Mouse (Mus musculus): Measurements from ENCODE around the gene Apol10a. TPM values are rescaled to one million over a fixed set of nuclear protein-coding genes. Genes with fewer than 3 reads are reported as not detected.
"Not testable (repeated sequence)": the region's sequence is repeated elsewhere in the genome, so short reads cannot be mapped to it uniquely, and the experiment has no call there.

Apol10a gene
- total RNA-seq (2014; fragmentation: Nextera tagmentation) (not detected in 2 replicates), total RNA-seq (2017) (not detected in 2 replicates)

DNA sequence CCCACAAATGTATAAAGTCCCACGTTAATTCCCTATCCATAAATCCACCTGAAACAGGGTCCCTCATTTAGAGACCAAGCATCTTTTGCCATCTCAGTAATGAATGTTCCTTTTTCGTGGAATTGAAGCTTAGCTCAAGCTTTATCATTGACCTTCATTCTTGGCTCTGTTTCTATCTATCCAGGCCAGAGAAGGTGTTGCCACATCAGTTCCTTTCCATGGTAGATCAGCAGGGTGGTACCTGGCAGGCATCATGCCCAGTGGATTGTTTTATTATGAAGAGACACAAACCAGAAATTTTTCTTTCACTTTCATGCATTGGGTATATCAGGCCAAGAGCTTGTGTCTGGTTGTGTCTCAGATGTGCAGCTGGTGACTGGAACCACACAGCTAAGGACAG lies at the start of gene Apol10a:
Apol10a (plus strand) TSS at position 355 of the 400 bp plus-strand sequence.
- not testable (repeated sequence) for ATAC-seq (replicated peaks; ENCODE audit: low FRiP score, low TSS enrichment, poor library complexity, severe bottlenecking)

DNA sequence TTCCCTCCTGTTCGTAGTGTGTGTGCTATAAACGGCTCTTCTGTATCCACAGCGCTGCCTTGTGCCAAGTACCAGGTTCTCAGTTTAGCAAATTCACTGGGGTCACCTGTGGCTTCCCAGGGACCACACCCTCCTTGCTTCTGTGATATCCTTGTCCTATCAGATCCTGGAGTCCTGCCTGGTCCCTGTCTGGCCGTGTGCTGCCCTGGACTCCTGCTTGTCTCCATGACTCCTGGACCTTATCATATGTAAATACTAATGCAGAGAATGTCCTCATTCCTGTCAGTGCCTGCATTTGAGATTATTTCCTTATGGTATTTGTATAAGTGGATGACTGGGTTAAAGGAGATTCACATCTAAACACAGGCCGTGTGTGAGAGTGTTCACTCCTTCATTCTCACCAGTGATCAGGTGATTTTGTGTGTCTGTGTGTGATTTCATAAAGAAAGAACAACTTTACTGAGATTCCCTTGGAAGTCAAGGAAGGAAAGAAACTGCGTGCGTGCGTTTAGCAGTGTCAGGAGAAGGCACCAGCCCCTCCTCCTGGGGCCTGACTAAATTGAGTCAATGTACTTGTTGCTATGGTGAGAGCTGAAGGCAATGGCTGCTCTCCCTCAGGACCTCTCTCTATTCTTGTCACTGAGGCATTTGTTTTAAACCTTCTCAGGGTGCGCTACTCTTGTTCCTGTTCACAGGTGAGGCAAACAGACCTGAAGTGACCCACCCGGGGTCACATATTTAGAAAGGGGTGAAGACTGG lies 48.0 kb upstream of the Apol10a start:
- not testable (repeated sequence) for ATAC-seq (replicated peaks; ENCODE audit: low FRiP score, low TSS enrichment, poor library complexity, severe bottlenecking)

DNA sequence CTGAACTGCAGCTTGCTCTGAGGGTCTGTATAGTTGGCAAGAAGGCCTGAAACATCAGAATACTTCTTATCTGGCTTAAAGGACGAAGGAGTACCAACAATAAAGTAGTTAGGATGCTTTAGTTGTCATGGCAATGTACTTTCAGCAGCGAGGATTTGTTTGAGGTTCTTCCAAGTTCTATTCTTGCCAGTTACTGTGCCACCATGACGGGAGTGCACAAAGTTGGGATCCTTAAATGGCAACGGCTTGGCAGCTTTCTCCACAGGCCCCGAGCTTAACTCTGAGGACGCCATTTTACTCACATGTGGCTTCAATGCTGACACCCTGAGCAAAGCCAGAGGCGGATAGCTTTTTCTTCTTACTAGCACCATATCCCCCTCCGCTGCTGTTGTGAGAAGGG lies 32.1 kb upstream of the Apol10a start:
- ATAC-seq (replicated peaks; ENCODE audit: low FRiP score, low TSS enrichment, poor library complexity, severe bottlenecking), result not testable (repeated sequence)

DNA sequence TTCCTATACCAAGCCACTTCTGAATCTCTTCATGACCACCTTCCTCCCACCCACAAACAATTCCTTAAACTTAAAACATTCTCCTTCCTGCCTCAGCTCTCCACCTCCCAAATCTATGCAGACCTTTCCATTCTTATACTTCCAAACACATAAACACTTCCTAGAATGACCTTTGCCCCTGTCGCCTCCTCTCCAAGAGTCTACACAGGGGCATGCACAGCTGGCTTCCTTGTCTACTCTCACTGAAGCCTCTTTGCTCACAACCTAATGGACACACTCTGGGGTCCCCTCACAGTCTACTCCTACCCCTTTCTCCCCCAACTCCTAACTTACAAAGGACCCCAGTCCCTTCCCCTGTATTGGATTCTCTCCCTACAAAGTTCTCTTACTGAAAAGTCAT lies 31.2 kb upstream of the Apol10a start:
- ATAC-seq (replicated peaks; ENCODE audit: low FRiP score, low TSS enrichment, poor library complexity, severe bottlenecking), result not testable (repeated sequence)

DNA sequence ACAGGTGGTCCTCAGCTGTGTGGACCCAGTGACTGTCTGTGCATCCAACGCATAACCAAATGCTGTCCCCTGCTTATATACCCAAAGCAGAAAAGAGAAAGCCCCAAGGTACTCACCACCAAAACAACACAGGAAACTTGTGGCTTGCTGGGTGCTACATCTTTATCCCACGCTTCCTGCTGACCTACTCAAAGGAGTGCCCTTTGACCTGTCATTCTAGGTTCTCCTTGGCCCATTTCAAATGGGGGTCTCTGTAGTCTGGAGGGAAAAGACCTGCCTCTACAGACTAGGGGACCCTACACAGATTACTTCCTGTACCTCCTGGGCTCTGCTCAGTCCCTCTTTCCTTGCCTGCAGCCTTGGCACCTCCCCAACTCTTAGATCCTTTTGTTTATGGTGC lies 29.5 kb upstream of the Apol10a start, which contains the start of gene Apol7b:
Apol7b (minus strand) TSS at position 101 of the 400 bp plus-strand sequence.
- not testable (repeated sequence) for ATAC-seq (replicated peaks; ENCODE audit: low FRiP score, low TSS enrichment, poor library complexity, severe bottlenecking)

DNA sequence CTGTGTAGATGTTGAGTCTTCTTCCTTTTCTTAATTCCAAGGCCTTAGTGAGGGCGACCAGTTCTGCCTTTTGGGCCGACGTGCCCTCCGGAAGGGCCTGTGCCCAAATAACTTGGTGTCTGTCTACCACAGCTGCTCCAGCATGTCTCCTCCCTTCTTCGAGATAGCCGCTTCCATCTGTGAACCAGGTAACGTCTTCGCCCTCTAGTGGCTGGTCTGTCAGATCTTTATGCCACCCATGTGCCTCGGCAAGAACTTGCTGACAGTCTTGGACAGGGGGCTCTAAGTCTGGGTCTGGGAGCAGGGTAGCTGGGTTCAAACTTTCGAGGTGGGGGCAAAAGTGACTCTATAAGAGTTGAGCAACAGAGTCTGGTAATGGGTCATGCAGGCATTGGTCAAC lies 26.9 kb upstream of the Apol10a start:
- not testable (repeated sequence) for ATAC-seq (replicated peaks; ENCODE audit: low FRiP score, low TSS enrichment, poor library complexity, severe bottlenecking)

DNA sequence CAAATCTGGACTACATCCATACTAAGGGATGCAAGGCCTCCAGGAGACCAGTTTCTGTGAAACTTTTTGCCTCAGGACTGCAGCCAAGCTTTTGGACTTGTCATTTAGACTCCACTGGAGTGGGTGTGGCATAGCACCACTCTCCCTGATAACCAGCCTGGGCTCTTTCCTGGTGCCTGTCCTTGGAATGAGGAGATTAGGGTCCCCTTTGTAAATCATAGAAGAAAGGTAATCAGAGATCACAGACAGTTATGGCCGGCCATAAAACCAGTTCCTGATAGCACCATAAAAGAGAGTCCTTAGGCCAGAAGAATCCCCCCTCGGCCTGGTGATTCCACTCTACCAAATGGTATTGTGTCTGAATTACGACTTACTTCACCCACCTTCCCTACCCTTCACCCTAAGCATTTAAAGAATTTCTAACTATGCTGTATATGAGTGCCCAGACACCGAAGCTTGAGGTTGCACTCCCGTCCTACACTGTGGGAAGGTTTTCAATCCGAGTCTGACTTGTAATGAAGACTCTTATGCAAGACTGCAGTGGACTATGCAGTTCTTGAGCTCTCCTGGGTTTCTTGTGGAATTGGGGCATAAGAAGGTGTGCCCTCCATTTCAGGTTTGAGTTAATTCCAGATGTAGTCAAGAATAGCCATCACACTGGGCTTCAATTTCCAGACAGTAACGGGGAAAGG lies 2.0 kb upstream of the Apol10a start:
- not testable (repeated sequence) for ATAC-seq (replicated peaks; ENCODE audit: low FRiP score, low TSS enrichment, poor library complexity, severe bottlenecking)

DNA sequence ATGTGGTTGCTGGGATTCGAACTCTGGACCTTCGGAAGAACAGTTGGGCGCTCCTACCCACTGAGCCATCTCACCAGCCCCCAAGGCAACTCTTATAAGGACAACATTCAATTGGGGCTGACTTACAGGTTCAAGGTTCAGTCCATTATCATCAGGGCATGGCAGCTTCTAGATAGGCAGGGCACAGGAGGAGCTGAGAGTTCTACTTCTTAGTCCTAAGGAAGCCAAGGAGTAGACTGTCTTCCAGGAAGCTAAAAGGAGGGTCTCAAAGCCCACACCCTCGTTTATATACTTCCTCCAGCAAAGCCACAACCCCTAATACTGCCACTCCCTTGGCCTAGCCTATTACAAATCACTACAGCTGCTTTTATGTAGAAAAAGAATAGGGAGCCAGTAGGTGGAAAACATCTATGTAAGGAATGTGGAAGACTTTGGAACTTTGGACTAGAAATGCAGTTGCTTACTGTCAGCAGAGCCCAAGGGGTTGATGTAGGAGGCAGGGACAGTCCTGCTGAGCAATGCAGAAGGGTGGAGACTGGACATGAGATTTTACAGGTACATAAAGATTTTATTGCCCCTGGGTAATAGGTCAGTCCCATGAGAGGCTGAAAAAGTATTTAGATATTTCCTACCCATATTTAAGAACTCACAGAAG lies 5.4 kb downstream of the Apol10a start:
- no peak for ATAC-seq (replicated peaks; ENCODE audit: low FRiP score, low TSS enrichment, poor library complexity, severe bottlenecking)

DNA sequence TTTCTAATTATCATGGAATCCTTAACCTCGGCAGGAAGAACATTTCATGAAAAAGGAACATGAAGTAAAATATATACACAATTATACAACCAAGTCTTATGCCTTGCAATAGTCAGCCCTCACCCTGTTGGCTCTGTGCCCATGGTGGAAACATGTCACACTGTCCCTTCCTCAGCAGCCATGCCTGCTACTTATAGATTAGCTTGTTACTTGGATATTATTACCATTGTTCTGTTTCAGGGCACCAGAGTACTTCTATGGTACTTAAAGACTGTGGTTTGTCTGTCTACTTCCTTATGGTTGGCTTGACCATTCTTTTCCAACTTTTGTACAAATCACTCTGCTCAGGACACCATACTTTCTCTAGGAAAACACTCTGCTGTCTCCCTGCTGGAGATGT lies 16.3 kb downstream of the Apol10a start:
- ATAC-seq (replicated peaks; ENCODE audit: low FRiP score, low TSS enrichment, poor library complexity, severe bottlenecking), result not testable (repeated sequence)

DNA sequence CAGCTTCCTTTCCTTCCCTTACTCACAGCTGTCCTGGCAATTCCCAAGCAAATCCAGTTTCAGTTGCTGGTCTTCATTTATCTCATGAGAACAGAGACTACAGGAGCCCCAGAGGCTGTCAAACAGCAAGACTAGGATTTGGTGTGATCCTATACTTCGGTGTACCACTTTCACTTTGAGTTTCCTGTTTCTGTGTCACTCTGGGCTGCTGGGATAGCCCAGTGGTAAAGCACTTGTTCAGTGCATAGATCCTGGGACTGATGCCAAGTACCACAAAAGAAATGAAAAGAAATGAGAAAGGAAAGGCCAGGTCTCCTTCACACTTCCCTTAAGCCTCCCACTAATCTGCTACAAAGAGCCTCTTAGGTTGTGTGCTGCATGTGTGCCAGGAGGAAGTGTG lies 17.8 kb downstream of the Apol10a start:
- ATAC-seq (replicated peaks; ENCODE audit: low FRiP score, low TSS enrichment, poor library complexity, severe bottlenecking), result not testable (repeated sequence)

DNA sequence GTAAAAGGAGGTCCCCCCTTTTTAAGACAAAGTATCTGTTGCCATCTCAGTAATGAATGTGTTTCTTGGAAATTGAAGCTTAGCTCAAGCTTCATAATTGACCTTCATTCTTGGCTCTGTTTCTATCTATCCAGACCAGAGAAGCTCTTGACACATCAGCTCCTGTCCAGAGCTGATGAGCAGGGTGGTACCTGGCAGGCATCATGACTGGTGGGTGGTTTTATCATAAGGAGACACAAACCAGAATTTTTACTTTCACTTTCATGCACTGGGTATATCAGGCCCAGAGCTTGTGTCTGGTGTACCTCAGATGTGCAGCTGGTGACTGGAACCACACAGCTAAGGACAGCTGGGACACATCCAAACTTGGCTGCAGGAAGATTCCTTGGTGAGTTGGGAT lies 31.1 kb downstream of the Apol10a start, which contains the start of gene Apol11a:
Apol11a (plus strand) TSS at position 306 of the 400 bp plus-strand sequence.
- ATAC-seq (replicated peaks; ENCODE audit: low FRiP score, low TSS enrichment, poor library complexity, severe bottlenecking), result peak; percentile 52; the same call in 1 of the 2 replicates

DNA sequence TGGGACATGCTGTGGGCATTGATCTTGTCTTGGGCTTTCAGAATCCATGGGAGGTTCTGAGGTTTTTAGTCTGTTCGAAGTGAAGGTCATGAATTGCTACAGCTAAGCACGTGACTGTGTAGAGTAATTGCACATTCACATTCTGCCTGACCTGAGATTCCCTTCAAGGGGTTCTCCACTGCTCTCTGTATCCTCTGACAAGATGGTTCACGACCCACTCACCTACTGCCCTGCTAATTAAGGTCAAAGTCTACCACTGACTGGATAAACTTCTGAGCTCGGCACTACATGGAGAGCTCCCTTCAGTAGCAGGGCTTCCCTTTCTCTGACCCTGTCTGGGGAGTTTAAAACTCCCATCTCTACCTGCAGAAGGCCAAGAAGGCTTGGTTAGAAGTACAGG lies 43.7 kb downstream of the Apol10a start:
- not testable (repeated sequence) for ATAC-seq (replicated peaks; ENCODE audit: low FRiP score, low TSS enrichment, poor library complexity, severe bottlenecking)

DNA sequence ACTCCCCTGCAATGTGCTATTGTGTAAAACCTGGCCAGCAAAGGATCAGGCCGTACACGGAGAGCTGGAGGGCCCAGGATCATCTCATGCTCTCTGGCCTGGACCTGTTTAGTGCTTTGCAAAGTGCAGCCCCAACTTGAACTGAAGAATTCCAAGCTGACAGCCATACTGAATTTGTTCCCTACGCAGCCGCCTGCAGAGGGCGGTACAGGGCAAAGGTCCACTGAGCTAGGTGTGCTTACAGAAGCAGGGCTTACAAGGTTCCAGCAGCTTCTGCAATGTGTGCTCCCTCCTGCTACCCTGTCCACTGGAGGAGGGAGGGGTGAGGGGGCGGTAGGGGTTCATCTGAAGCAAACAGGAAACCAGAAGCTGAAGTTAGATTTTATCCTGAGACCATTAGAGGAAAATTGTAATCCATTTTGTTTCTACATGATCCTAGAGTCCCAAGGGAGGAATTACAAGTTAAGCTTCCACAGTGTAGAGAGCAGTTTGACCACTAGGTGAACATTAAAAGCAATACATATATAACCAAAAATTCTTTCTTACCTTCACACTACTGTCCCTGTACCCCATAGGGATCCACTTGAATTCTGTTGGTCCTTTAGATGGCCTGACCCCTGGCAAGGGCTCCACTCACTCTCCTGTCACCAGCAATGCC lies 46.5 kb downstream of the Apol10a start:
- ATAC-seq (replicated peaks; ENCODE audit: low FRiP score, low TSS enrichment, poor library complexity, severe bottlenecking), result 0 out of 2 replicates have a peak, but pooled peaks have one; percentile 46

DNA sequence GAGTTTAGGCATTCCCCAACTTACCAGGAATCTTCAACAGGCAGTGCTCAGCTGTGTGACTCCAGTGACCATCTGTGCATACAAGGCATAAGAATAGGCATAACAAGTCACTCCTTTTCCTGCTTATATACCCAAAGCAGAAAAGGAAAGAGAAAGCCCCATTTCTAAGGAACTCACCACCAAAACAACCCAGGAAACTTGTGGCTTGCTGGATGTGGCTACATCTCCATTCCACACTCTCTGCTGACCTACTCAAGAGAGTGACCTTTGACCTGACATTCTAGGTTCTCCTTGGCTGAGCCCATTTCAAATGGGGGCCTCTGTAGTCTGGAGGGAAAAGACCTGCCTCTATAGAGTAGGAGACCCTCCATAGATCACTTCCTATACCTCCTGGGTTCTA lies 56.4 kb downstream of the Apol10a start, which contains the start of gene Apol7c:
Apol7c (minus strand) TSS at position 101 of the 400 bp plus-strand sequence.
- ATAC-seq (replicated peaks; ENCODE audit: low FRiP score, low TSS enrichment, poor library complexity, severe bottlenecking), result no peak

DNA sequence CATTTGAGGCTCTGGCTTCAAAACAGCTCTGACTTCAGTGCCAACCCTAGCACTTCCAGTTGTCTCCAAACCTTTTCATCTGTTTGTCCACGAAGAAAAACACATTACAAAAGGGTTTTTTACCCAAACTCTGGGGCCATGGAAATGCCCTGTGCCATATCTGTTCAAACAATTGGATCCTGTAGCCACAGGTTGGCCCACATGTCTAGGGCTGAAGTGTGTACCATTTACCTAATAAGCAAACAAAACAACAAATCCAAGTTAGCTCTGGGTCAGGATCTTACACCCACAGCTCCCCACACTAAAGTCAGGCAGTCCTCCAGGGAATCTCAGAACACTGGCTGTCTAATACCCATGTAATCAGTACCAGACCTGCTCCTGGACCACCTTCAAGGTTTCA lies 62.4 kb downstream of the Apol10a start:
- ATAC-seq (replicated peaks; ENCODE audit: low FRiP score, low TSS enrichment, poor library complexity, severe bottlenecking), result not testable (repeated sequence)

Other genes with a start within 250 kb of the Apol10a start
- gene Rbfox2, start 170.0 kb upstream of the Apol10a start, total RNA-seq (2014; fragmentation: Nextera tagmentation), result 0.37 and 1.8 TPM in 2 replicates
- 0.28 and 1.4 TPM in 2 replicates for gene Rbfox2, start 170.0 kb upstream of the Apol10a start, total RNA-seq (2017)
- not detected in 2 replicates for gene Apol7a, start 77.9 kb upstream of the Apol10a start, total RNA-seq (2014; fragmentation: Nextera tagmentation)
- not detected in 2 replicates for gene Apol7a, start 77.9 kb upstream of the Apol10a start, total RNA-seq (2017)
- not detected in 2 replicates for gene Apol9a, start 65.9 kb upstream of the Apol10a start, total RNA-seq (2014; fragmentation: Nextera tagmentation)
- gene Apol9a, start 65.9 kb upstream of the Apol10a start, total RNA-seq (2017), result 0.99 TPM in 1 of 2 replicates, not detected in the other
- gene Apol7b, start 29.6 kb upstream of the Apol10a start, total RNA-seq (2014; fragmentation: Nextera tagmentation), result 2.3 TPM in 1 of 2 replicates, not detected in the other
- not detected in 2 replicates for gene Apol7b, start 29.6 kb upstream of the Apol10a start, total RNA-seq (2017)
- gene Apol11a, start 31.2 kb downstream of the Apol10a start, total RNA-seq (2014; fragmentation: Nextera tagmentation), result not detected in 2 replicates
- gene Apol11a, start 31.2 kb downstream of the Apol10a start, total RNA-seq (2017), result not detected in 2 replicates
- gene Apol7c, start 56.3 kb downstream of the Apol10a start, total RNA-seq (2014; fragmentation: Nextera tagmentation), result not detected in 2 replicates
- gene Apol7c, start 56.3 kb downstream of the Apol10a start, total RNA-seq (2017), result not detected in 2 replicates
- not detected in 2 replicates for gene 1700025B11Rik, start 84.8 kb downstream of the Apol10a start, total RNA-seq (2014; fragmentation: Nextera tagmentation)
- gene 1700025B11Rik, start 84.8 kb downstream of the Apol10a start, total RNA-seq (2017), result not detected in 2 replicates
- not detected in 2 replicates for gene Apol10b, start 119.1 kb downstream of the Apol10a start, total RNA-seq (2014; fragmentation: Nextera tagmentation)
- gene Apol10b, start 119.1 kb downstream of the Apol10a start, total RNA-seq (2017), result not detected in 2 replicates
- gene Gm36245, start 122.2 kb downstream of the Apol10a start, total RNA-seq (2014; fragmentation: Nextera tagmentation), result not detected in 2 replicates
- gene Gm36245, start 122.2 kb downstream of the Apol10a start, total RNA-seq (2017), result not detected in 2 replicates
- not detected in 2 replicates for gene Apol11b, start 166.2 kb downstream of the Apol10a start, total RNA-seq (2014; fragmentation: Nextera tagmentation)
- gene Apol11b, start 166.2 kb downstream of the Apol10a start, total RNA-seq (2017), result 0.52 TPM in 1 of 2 replicates, not detected in the other
- 1.2 TPM in 1 of 2 replicates, not detected in the other for gene Apol7e, start 221.8 kb downstream of the Apol10a start, total RNA-seq (2014; fragmentation: Nextera tagmentation)
- gene Apol7e, start 221.8 kb downstream of the Apol10a start, total RNA-seq (2017), result 1.5 and 2.0 TPM in 2 replicates

Measured in megakaryocyte-erythroid progenitor cell, adult 5-6 weeks (primary cell).